Mouse (Mus musculus) liver, adult 2 months (tissue): ENCODE results near the gene Prdm5. TPM values are rescaled to one million over a fixed set of nuclear protein-coding genes. Genes with fewer than 3 reads are reported as not detected.

Source experiments
- DNase-seq: peaks from one replicate; pipeline ENCODE4 v3.0.0-alpha.2; 2011; ENCODE audit warnings: low read depth, low spot score; ENCODE audit errors: extremely low read depth
- H3K27ac ChIP-seq: fragments of 200-500 bp; replicated peaks from 2 replicates; pipeline ENCODE4 v1.5.1; 2012; ENCODE audit warnings: low read depth, mild to moderate bottlenecking, control low read depth, inconsistent platforms, low read length; ENCODE audit not compliant: insufficient read depth
- H3K27me3 ChIP-seq: fragments of 200-500 bp; 2 replicates; pipeline ENCODE4 v1.6.1; 2012; ENCODE audit warnings: mild to moderate bottlenecking, moderate library complexity, low read length, inconsistent platforms; ENCODE audit not compliant: control insufficient read depth, insufficient read depth
- H3K36me3 ChIP-seq: fragments of 200-500 bp; 2 replicates; pipeline ENCODE4 v1.6.1; 2012; ENCODE audit warnings: low read length, inconsistent platforms; ENCODE audit not compliant: control insufficient read depth, insufficient read depth
- H3K4me1 ChIP-seq: fragments of 200-500 bp; 2 replicates; pipeline ENCODE4 v1.6.1; 2011; ENCODE audit warnings: low read length; ENCODE audit not compliant: control insufficient read depth, insufficient read depth
- H3K4me3 ChIP-seq: fragments of 200-500 bp; 2 replicates; pipeline ENCODE4 v1.5.1; 2011; ENCODE audit warnings: low read depth, mild to moderate bottlenecking, control low read depth, low read length, moderate library complexity; ENCODE audit not compliant: insufficient read depth
- H3K79me2 ChIP-seq: fragments of 200-500 bp; 2 replicates; pipeline ENCODE4 v1.6.1; 2012; ENCODE audit warnings: inconsistent platforms, mild to moderate bottlenecking, low read length, moderate library complexity; ENCODE audit not compliant: control insufficient read depth, insufficient read depth
- H3K9ac ChIP-seq: fragments of 200-500 bp; 2 replicates; pipeline ENCODE4 v1.6.1; 2012; ENCODE audit warnings: low read depth, mild to moderate bottlenecking, control low read depth, inconsistent platforms, low read length
- CTCF ChIP-seq: fragments of 200-500 bp; IDR thresholded peaks from 2 replicates; pipeline ENCODE4 v1.5.1; 2011; ENCODE audit warnings: low read depth, low read length, control low read depth
- POLR2A ChIP-seq: fragments of 200-500 bp; IDR thresholded peaks from 2 replicates; pipeline ENCODE4 v1.6.1; 2011; ENCODE audit warnings: low read length, control low read depth; ENCODE audit not compliant: insufficient read depth; ENCODE audit errors: extremely low read depth
- WGBS: fragments of 180-500 bp; shearing (Covaris S2); methylation state at CpG from one replicate; pipeline ENCODE4 v1.1.7; 2018; 5-methylcytosine and 5-hydroxymethylcytosine counted together
- polyA plus RNA-seq: library from polyadenylated mRNA; depleted of rRNA; stranded (reverse); fragments of >200 nt; gene quantifications from 2 replicates; pipeline ENCODE4 v1.2.3, GENCODE M21; 2012
- total RNA-seq: library from RNA; depleted of rRNA; stranded (reverse); fragments of >200 nt; gene quantifications from 2 replicates; pipeline ENCODE4 v1.2.3, GENCODE M21; 2014

Prdm5 gene
- total and polyA plus RNA-seq, 2 experiments = 0.18 TPM; not detected in 1

DNA sequence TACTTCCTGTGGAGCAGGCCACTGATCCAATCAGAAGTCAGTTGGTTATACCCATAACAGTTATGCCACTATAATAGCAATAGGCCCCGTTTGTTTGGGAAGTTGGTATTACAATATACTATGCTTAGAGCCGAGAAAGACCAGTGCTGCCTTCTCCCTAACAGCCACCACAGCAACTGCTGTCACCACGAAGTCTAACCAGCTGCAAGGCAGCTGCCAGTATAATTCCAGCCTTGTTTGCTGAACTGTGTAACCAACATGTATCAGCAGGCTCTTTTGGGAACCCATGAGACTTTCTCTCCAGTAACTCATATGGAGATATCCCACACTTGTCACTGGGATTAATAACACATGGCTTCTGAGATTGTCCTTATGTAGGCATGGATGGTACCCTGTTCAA lies 19.6 kb downstream of the Prdm5 start:
- H3K79me2 ChIP-seq = no peaks in the 10 kb centered on the region
- no peak overlapping the region for H3K4me3 ChIP-seq
- TF ChIP-seq POLR2A (no peak), CTCF (no peak)
- H3K9ac ChIP-seq = no peak overlapping the region
- no peaks in the 10 kb centered on the region for H3K4me1 ChIP-seq
- no peak for DNase-seq
- no peaks in the 10 kb centered on the region for H3K36me3 ChIP-seq
- WGBS = 89% methylated on average over 3 of the region's 3 CpGs
- no peaks in the 10 kb centered on the region for H3K27me3 ChIP-seq
- H3K27ac ChIP-seq = no peak overlapping the region

DNA sequence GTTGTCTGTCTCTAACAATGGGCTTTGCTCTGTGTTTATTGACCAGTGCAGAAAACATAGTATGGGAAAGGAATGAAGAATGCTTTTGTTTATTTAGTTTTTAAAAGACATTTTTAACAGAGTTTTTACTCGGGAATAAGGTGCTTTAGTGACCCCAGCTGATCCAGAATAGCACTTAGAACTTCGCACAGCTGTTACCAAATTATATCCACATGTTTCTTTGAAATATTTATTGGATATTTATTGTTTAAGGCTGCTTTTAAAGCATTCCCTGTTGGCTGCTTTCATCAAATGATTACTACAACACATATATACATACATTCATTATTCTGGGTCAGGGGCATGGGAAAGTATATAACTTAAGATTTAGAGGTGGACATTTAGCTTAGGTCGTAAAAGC lies 32.9 kb downstream of the Prdm5 start:
- H3K79me2 ChIP-seq = no peaks in the 10 kb centered on the region
- no peaks in the 10 kb centered on the region for H3K36me3 ChIP-seq
- no peak for DNase-seq
- TF ChIP-seq POLR2A = no peak
- no peak for TF ChIP-seq CTCF
- H3K4me1 ChIP-seq = no peaks in the 10 kb centered on the region
- no peak overlapping the region for H3K9ac ChIP-seq
- H3K27me3 ChIP-seq = no peaks in the 10 kb centered on the region
- no peak overlapping the region for H3K27ac ChIP-seq
- 82% methylated on average over 3 of the region's 3 CpGs for WGBS
- no peak overlapping the region for H3K4me3 ChIP-seq

DNA sequence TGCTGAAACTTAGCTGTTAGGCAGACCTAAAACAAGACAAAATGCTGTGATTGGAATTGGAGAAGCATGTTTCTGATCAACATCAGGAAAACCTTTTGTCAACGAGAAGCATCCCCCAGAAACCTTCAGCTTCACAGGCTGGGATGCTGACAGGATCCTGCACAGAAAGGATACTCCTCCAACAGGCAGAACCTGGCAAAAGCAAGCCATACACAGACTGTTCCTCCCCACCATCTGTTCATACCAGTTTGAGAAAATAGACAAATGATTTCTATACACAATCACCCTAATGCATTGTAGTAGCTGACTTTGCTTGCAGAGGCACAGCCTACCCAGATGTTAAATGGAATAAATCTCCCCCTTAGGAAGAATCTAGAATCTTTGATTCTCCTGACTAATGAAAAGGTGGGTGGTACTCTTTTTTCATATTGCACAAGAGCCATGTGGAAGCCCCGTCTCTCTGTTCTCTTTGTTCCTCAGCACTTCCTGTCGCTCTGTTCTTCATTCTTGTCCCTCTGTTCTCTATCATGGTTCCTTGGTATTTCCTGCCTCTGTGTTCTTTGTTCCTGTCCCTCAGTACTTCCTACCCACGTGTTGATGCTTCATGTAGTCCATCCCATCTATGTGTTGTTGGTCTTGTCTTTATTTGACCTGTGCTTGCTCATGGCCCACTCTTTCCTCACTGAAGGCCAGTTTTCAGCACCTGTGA lies 39.4 kb downstream of the Prdm5 start:
- H3K27ac ChIP-seq = no peak overlapping the region
- H3K4me3 ChIP-seq = no peak overlapping the region
- H3K9ac ChIP-seq = no peak overlapping the region
- H3K4me1 ChIP-seq = no peaks in the 10 kb centered on the region
- DNase-seq = no peak
- TF ChIP-seq CTCF (no peak), POLR2A (no peak)
- 58% methylated on average over 4 of the region's 4 CpGs for WGBS
- H3K36me3 ChIP-seq = no peaks in the 10 kb centered on the region
- no peaks in the 10 kb centered on the region for H3K79me2 ChIP-seq
- H3K27me3 ChIP-seq = no peaks in the 10 kb centered on the region

DNA sequence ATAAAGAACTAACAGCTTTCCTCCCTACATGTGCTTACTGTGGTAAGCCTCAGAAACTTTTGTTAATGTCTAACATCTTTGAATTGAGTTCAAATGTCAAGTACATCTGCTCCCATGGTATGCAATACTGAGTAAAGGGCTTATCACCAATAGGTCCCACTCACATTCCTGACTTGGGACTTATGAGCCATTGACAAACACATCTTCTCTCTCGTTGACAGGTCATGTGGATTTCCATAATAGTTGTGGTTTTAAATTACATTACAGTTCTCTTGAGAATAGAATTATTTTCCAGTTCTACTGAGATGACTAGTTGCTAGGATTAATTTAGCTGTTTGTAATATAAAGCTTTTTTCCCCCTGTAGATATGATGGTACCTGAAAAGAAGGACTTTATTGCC lies 49.9 kb downstream of the Prdm5 start:
- no peak overlapping the region for H3K27ac ChIP-seq
- no peak overlapping the region for H3K4me3 ChIP-seq
- 66% methylated on average over 1 of the region's 1 CpGs for WGBS
- H3K27me3 ChIP-seq = no peaks in the 10 kb centered on the region; the same call in 1 of the 2 replicates
- H3K4me1 ChIP-seq = no peaks in the 10 kb centered on the region
- no peak for TF ChIP-seq POLR2A
- TF ChIP-seq CTCF = no peak
- no peaks in the 10 kb centered on the region for H3K36me3 ChIP-seq
- no peak overlapping the region for H3K9ac ChIP-seq
- no peak for DNase-seq
- H3K79me2 ChIP-seq = no peaks in the 10 kb centered on the region

DNA sequence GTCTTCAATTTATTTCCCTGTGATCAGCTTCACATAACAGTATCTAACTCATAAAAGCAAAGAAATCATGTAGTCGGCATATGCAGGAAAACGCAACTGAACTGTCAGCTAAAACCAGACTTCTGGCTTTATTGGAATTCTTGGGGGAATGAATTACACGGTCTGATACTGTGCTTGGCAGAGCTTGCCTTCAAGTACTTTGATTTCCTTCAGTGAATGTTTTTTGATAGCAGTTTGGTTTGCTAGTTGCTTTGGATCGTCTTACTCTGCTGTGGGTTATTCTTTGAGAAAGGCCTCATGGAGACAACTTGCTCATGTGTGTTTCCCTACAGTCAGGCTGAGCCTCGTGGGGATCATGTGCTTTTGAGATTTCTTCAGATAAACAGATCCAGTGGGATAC lies 52.7 kb downstream of the Prdm5 start:
- TF ChIP-seq POLR2A (no peak), CTCF (no peak)
- 89% methylated on average over 5 of the region's 5 CpGs for WGBS
- Histone ChIP-seq H3K9ac (no peak overlapping the region), H3K79me2 (no peaks in the 10 kb centered on the region), H3K27me3 (no peaks in the 10 kb centered on the region; the same call in 1 of the 2 replicates), H3K27ac (no peak overlapping the region), H3K36me3 (no peaks in the 10 kb centered on the region), H3K4me3 (no peak overlapping the region), H3K4me1 (no peaks in the 10 kb centered on the region)
- DNase-seq = no peak

DNA sequence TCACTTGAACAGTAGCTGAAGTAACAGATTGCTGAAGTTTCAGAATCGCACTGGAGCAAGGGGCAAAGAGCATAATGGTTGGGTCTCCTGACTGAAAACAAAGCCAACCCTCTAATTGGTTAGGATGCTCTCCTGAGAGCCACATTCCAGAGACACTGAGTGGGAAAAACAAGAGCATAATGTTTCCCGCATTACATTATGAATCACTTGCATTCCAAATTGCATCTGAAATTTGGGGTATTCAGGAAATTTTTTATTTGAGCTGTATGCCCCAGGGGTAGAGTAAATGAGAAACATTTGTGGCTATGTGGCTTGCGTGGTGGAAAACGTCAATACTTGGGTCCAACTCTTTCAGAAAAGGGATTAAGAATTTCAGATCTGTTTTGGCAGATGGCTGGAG lies 55.2 kb downstream of the Prdm5 start:
- Histone ChIP-seq H3K36me3 (no peaks in the 10 kb centered on the region), H3K9ac (no peak overlapping the region), H3K27ac (no peak overlapping the region), H3K4me1 (no peaks in the 10 kb centered on the region), H3K79me2 (no peaks in the 10 kb centered on the region), H3K27me3 (no peaks in the 10 kb centered on the region; the same call in 1 of the 2 replicates), H3K4me3 (no peak overlapping the region)
- no peak for TF ChIP-seq CTCF
- no peak for TF ChIP-seq POLR2A
- 94% methylated on average over 4 of the region's 4 CpGs for WGBS
- no peak for DNase-seq
